Mouse (Mus musculus): ENCODE measurements around the gene Ush2a. TPM values are rescaled to one million over a fixed set of nuclear protein-coding genes. Genes with fewer than 3 reads are reported as not detected.

Ush2a gene
- polyA plus RNA-seq, 1 experiment from 2014 or later: not detected

- no peak for ATAC-seq (ENCODE audit: insufficient read depth, low FRiP score)
- H3K4me3 ChIP-seq (replicated peaks; ENCODE audit: low read length): no peak overlapping the region
- H3K27me3 ChIP-seq (ENCODE audit: control insufficient read depth, insufficient read depth, low read length): no peaks in the 10 kb centered on the region
- 66% methylated on average over 5 of the region's 5 CpGs for WGBS
- H3K36me3 ChIP-seq (ENCODE audit: control insufficient read depth, insufficient read depth, low read length): no peaks in the 10 kb centered on the region
- H3K9me3 ChIP-seq (replicated peaks; ENCODE audit: control insufficient read depth, low read length): no peaks in the 10 kb centered on the region
- no peak overlapping the region for H3K9ac ChIP-seq (ENCODE audit: low read length)
- no peak overlapping the region for H3K27ac ChIP-seq (ENCODE audit: low read length)
- no peaks in the 10 kb centered on the region for H3K4me1 ChIP-seq (ENCODE audit: control insufficient read depth, insufficient read depth, low read length)
- no peak overlapping the region for H3K4me2 ChIP-seq (ENCODE audit: low read depth, low read length)
Observed at GRCm38 (mm10) chr1:188551802-188552201, 290.0 kb downstream of the Ush2a start.

GRCm38 (mm10) chr1:188558911-188559310, 297.1 kb downstream of the Ush2a start:
- H3K4me1 ChIP-seq (ENCODE audit: control insufficient read depth, insufficient read depth, low read length): no peaks in the 10 kb centered on the region
- H3K4me3 ChIP-seq (replicated peaks; ENCODE audit: low read length): no peak overlapping the region
- no peak overlapping the region for H3K9ac ChIP-seq (ENCODE audit: low read length)
- no peaks in the 10 kb centered on the region for H3K27me3 ChIP-seq (ENCODE audit: control insufficient read depth, insufficient read depth, low read length)
- ATAC-seq (ENCODE audit: insufficient read depth, low FRiP score): no peak
- H3K36me3 ChIP-seq (ENCODE audit: control insufficient read depth, insufficient read depth, low read length): no peaks in the 10 kb centered on the region
- no peak overlapping the region for H3K27ac ChIP-seq (ENCODE audit: low read length)
- no peak overlapping the region for H3K4me2 ChIP-seq (ENCODE audit: low read depth, low read length)
- no peaks in the 10 kb centered on the region for H3K9me3 ChIP-seq (replicated peaks; ENCODE audit: control insufficient read depth, low read length)
- WGBS: 32% methylated on average over 2 of the region's 2 CpGs

- H3K9me3 ChIP-seq (replicated peaks; ENCODE audit: control insufficient read depth, low read length): no peaks in the 10 kb centered on the region
- H3K4me1 ChIP-seq (ENCODE audit: control insufficient read depth, insufficient read depth, low read length): no peaks in the 10 kb centered on the region
- H3K4me2 ChIP-seq (ENCODE audit: low read depth, low read length): no peak overlapping the region
- H3K9ac ChIP-seq (ENCODE audit: low read length): no peak overlapping the region
- H3K36me3 ChIP-seq (ENCODE audit: control insufficient read depth, insufficient read depth, low read length): no peaks in the 10 kb centered on the region
- WGBS: 79% methylated on average over 5 of the region's 5 CpGs
- H3K27ac ChIP-seq (ENCODE audit: low read length): no peak overlapping the region
- no peaks in the 10 kb centered on the region for H3K27me3 ChIP-seq (ENCODE audit: control insufficient read depth, insufficient read depth, low read length)
- no peak for ATAC-seq (ENCODE audit: insufficient read depth, low FRiP score)
- no peak overlapping the region for H3K4me3 ChIP-seq (replicated peaks; ENCODE audit: low read length)
Observed at GRCm38 (mm10) chr1:188566229-188566628, 304.4 kb downstream of the Ush2a start.

- H3K4me3 ChIP-seq (replicated peaks; ENCODE audit: low read length): no peak overlapping the region
- ATAC-seq (ENCODE audit: insufficient read depth, low FRiP score): no peak
Observed at GRCm38 (mm10) chr1:188567486-188567885, 305.7 kb downstream of the Ush2a start.

GRCm38 (mm10) chr1:188568295-188568961, 306.6 kb downstream of the Ush2a start:
- 83% methylated on average over 9 of the region's 9 CpGs for WGBS

More at GRCm38 (mm10) chr1:188567486-188567885, 305.7 kb downstream of the Ush2a start:
- Histone ChIP-seq H3K27ac (ENCODE audit: low read length) (no peak overlapping the region), H3K4me2 (ENCODE audit: low read depth, low read length) (no peak overlapping the region), H3K9ac (ENCODE audit: low read length) (no peak overlapping the region), H3K4me1 (ENCODE audit: control insufficient read depth, insufficient read depth, low read length) (no peaks in the 10 kb centered on the region), H3K27me3 (ENCODE audit: control insufficient read depth, insufficient read depth, low read length) (no peaks in the 10 kb centered on the region), H3K36me3 (ENCODE audit: control insufficient read depth, insufficient read depth, low read length) (no peaks in the 10 kb centered on the region), H3K9me3 (replicated peaks; ENCODE audit: control insufficient read depth, low read length) (no peaks in the 10 kb centered on the region)
- 53% methylated on average over 4 of the region's 4 CpGs for WGBS

GRCm38 (mm10) chr1:188576246-188576747, 314.5 kb downstream of the Ush2a start:
- H3K27me3 ChIP-seq (ENCODE audit: control insufficient read depth, insufficient read depth, low read length): no peaks in the 10 kb centered on the region
- no peak for ATAC-seq (ENCODE audit: insufficient read depth, low FRiP score)
- no peak overlapping the region for H3K4me3 ChIP-seq (replicated peaks; ENCODE audit: low read length)
- no peak overlapping the region for H3K27ac ChIP-seq (ENCODE audit: low read length)
- no peaks in the 10 kb centered on the region for H3K9me3 ChIP-seq (replicated peaks; ENCODE audit: control insufficient read depth, low read length)
- H3K36me3 ChIP-seq (ENCODE audit: control insufficient read depth, insufficient read depth, low read length): no peaks in the 10 kb centered on the region
- H3K9ac ChIP-seq (ENCODE audit: low read length): no peak overlapping the region
- no peaks in the 10 kb centered on the region for H3K4me1 ChIP-seq (ENCODE audit: control insufficient read depth, insufficient read depth, low read length)
- 86% methylated on average over 8 of the region's 8 CpGs for WGBS
- no peak overlapping the region for H3K4me2 ChIP-seq (ENCODE audit: low read depth, low read length)

More at GRCm38 (mm10) chr1:188568295-188568961, 306.6 kb downstream of the Ush2a start:
- ATAC-seq (ENCODE audit: insufficient read depth, low FRiP score): no peak
- no peaks in the 10 kb centered on the region for H3K27me3 ChIP-seq (ENCODE audit: control insufficient read depth, insufficient read depth, low read length)
- H3K9me3 ChIP-seq (replicated peaks; ENCODE audit: control insufficient read depth, low read length): no peaks in the 10 kb centered on the region
- no peaks in the 10 kb centered on the region for H3K36me3 ChIP-seq (ENCODE audit: control insufficient read depth, insufficient read depth, low read length)
- H3K4me2 ChIP-seq (ENCODE audit: low read depth, low read length): no peak overlapping the region
- H3K4me3 ChIP-seq (replicated peaks; ENCODE audit: low read length): no peak overlapping the region
- H3K27ac ChIP-seq (ENCODE audit: low read length): no peak overlapping the region
- H3K4me1 ChIP-seq (ENCODE audit: control insufficient read depth, insufficient read depth, low read length): no peaks in the 10 kb centered on the region
- H3K9ac ChIP-seq (ENCODE audit: low read length): no peak overlapping the region

- no peaks in the 10 kb centered on the region for H3K4me1 ChIP-seq (ENCODE audit: control insufficient read depth, insufficient read depth, low read length)
- H3K9me3 ChIP-seq (replicated peaks; ENCODE audit: control insufficient read depth, low read length): no peaks in the 10 kb centered on the region
- no peak overlapping the region for H3K27ac ChIP-seq (ENCODE audit: low read length)
- H3K27me3 ChIP-seq (ENCODE audit: control insufficient read depth, insufficient read depth, low read length): no peaks in the 10 kb centered on the region
- no peaks in the 10 kb centered on the region for H3K36me3 ChIP-seq (ENCODE audit: control insufficient read depth, insufficient read depth, low read length)
- no peak overlapping the region for H3K9ac ChIP-seq (ENCODE audit: low read length)
- WGBS: 86% methylated on average over 4 of the region's 4 CpGs
- H3K4me2 ChIP-seq (ENCODE audit: low read depth, low read length): no peak overlapping the region
- H3K4me3 ChIP-seq (replicated peaks; ENCODE audit: low read length): no peak overlapping the region
- no peak for ATAC-seq (ENCODE audit: insufficient read depth, low FRiP score)
Observed at GRCm38 (mm10) chr1:188577376-188577775, 315.6 kb downstream of the Ush2a start.

GRCm38 (mm10) chr1:188581136-188581535, 319.3 kb downstream of the Ush2a start:
- 53% methylated on average over 4 of the region's 4 CpGs for WGBS
- Histone ChIP-seq H3K27me3 (ENCODE audit: control insufficient read depth, insufficient read depth, low read length) (no peaks in the 10 kb centered on the region), H3K27ac (ENCODE audit: low read length) (no peak overlapping the region), H3K4me2 (ENCODE audit: low read depth, low read length) (no peak overlapping the region), H3K36me3 (ENCODE audit: control insufficient read depth, insufficient read depth, low read length) (no peaks in the 10 kb centered on the region), H3K9me3 (replicated peaks; ENCODE audit: control insufficient read depth, low read length) (no peaks in the 10 kb centered on the region), H3K4me1 (ENCODE audit: control insufficient read depth, insufficient read depth, low read length) (no peaks in the 10 kb centered on the region), H3K9ac (ENCODE audit: low read length) (no peak overlapping the region), H3K4me3 (replicated peaks; ENCODE audit: low read length) (no peak overlapping the region)
- no peak for ATAC-seq (ENCODE audit: insufficient read depth, low FRiP score)

GRCm38 (mm10) chr1:188595251-188595650, 333.4 kb downstream of the Ush2a start:
- no peak overlapping the region for H3K4me3 ChIP-seq (replicated peaks; ENCODE audit: low read length)
- ATAC-seq (ENCODE audit: insufficient read depth, low FRiP score): no peak
- no peaks in the 10 kb centered on the region for H3K9me3 ChIP-seq (replicated peaks; ENCODE audit: control insufficient read depth, low read length)
- H3K27ac ChIP-seq (ENCODE audit: low read length): no peak overlapping the region
- H3K4me1 ChIP-seq (ENCODE audit: control insufficient read depth, insufficient read depth, low read length): no peaks in the 10 kb centered on the region
- H3K36me3 ChIP-seq (ENCODE audit: control insufficient read depth, insufficient read depth, low read length): no peaks in the 10 kb centered on the region
- no peak overlapping the region for H3K9ac ChIP-seq (ENCODE audit: low read length)
- H3K4me2 ChIP-seq (ENCODE audit: low read depth, low read length): no peak overlapping the region
- WGBS: 44% methylated on average over 4 of the region's 4 CpGs
- H3K27me3 ChIP-seq (ENCODE audit: control insufficient read depth, insufficient read depth, low read length): no peaks in the 10 kb centered on the region

Data from stomach, embryonic 16.5 days (tissue).